Mouse (Mus musculus) retina, postnatal 1 day (tissue): ENCODE measurements at regions not wholly inside any gene's neighbourhood (a gene's known extent, or its start where the extent isn't known, plus 50 kb on each side); places are given as distances from the start of the nearest gene placed in this dataset.
A peak's percentile ranks its signal among the peaks of the same experiment; 100 is the strongest.

ENCODE experiments used
- DNase-seq: peaks from one replicate; pipeline ENCODE4 v3.0.0-alpha.2; 2012

DNA sequence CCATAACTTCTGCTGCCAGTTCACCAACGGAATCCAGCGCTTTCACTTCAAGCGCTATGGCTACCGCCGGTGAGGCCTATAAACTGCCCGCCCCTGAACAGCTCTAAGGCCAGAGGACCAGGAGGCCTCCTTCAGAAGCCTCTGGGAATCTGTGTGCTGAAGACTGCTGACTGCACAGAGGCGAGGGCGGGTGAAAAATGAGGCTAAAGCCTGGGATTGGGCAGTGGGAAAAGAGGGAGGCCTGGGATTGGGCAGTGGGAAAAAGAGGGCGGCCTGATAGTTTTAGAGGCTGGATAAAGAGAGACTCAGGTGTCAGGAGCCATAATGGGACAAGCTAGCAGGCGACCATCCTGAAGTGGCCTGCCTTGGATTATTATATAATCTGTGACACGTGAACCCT is 80.8 kb downstream of the Plekhb2 start:
- DNase-seq = no peak

DNA sequence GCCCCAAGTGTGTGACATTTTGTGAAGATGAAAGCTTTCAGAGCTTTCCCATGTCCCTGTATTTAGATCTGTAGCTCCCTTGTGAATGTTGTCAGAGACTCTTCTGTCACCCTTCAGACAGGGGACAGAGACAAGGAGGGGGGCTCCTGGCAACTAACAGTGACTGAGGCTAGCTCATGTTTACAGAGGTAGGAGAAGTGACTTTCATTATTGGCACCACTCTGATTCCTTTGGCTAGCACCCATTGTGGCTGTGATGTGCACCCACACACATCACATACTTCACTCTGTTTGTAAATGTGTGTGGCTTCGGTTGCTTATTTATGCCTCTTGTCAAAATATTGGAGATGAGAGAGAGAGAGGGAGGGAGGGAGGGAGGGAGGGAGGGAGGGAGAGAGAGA is 93.4 kb downstream of the Plekhb2 start:
- no peak for DNase-seq

DNA sequence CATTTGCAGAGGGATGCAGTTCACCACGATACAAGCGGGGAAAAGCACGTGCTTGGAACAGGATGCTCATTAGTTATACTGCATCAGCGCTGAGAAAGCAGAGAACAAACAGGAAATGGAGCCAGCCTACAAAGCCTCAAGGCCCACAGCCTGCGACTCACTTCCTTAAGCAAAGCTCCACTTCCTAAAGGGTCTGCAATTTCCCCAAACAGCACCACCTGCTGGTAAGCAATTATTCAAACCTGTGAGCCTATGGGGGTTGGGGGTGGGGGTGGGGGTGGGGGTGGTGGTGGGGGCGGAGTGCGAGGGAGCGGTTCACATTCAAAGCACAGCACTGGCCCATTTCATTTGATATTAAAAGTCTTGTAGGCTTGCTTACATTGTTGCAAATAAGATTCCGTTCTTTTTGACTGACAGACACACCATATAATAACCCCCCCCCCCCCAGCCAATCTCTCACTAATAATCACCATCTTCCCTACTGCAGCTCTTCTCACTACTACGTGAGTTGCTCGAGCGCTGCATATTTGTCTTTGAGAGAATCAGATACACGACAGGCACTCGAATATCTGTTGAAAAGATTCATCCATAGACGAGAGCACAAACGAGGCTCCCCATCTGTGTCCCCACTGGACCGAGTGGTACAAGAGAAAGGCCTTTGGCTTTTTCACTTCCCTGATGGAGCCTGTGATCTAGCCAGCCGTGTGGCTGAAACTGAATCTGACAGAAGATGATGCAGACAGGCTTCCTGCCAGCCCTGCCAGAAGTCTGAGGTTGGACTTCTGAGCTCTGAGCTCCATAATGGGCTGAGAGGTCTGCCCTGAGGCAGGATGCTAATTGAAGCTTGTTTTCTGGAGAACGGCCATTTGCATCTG is 112.1 kb downstream of the Plekhb2 start:
- DNase-seq = peak; percentile 55

DNA sequence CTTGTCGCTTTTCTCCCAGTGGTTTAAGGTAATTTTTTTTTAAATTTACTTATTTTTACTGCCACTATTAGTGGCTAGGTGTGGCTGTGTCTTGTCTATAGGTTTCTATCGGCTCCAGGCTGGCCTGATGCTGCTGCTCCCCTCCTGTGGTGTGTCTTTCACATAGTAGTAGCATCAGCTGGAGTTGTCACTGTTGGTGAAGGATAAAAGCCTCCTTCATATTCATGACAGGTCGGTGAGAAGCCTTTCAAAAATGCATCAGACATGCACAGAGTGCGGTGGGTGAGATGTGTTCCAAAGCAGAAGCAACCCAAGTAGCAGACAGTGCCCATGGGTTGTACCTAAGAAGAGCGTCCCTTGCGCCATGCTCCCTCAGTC is 112.7 kb downstream of the Plekhb2 start:
- DNase-seq = peak; percentile 18

DNA sequence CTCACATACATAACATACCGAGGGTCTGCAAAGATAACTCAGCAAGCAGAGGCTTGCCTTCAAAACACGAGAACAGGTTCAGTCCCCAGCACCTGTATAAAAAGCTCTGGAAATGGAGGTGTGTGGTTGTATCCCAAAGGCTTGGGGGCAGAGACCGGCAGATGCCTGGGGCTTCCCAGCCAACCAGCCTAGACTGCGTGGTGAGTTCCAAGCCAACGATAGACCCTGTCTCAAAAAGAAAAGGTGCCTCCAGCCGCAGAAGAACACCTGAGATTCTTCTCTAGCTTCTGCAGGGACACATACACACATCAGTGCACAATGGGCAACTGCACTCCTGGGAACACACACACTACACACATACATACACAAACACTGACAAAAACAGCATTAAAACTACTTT is 125.0 kb downstream of the Plekhb2 start:
- no peak for DNase-seq

DNA sequence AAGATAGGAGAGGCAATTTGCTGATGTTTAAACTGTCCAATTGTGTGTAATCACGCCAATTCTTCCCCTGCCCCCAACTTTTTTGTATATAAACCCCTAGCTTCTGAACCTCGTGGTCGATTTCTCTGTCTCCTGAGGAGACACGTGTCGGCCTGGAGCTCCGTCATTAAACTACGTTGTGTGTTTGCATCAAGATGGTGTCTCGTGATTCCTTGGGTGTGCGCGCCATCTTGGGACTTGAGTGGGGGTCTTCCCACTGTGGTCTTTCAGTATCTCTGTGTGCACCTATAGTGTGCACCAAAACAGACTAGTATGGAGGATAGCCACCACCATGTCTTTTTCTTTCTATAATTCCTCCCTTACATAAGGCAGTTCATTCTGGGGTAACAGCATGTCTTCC is 128.4 kb downstream of the Plekhb2 start:
- DNase-seq = no peak

DNA sequence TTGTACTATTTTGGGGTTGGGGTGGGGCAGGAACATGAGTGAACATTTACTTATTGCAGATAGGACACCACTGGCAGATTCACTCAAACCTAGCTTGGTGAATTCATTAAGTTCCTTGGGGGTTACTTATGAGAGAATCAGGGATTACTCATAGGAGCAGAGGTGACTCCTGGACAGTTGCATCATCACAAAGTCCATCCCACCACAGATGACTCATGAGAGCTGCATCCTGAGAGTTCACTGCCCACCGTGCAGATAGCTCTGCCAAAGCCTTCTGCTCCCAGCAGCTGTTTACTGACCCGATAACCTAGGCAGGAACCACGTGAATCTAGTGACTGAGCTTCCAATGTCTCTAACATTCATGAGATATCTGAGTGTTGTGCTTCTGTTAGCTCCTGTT is 129.6 kb downstream of the Plekhb2 start:
- DNase-seq = no peak

DNA sequence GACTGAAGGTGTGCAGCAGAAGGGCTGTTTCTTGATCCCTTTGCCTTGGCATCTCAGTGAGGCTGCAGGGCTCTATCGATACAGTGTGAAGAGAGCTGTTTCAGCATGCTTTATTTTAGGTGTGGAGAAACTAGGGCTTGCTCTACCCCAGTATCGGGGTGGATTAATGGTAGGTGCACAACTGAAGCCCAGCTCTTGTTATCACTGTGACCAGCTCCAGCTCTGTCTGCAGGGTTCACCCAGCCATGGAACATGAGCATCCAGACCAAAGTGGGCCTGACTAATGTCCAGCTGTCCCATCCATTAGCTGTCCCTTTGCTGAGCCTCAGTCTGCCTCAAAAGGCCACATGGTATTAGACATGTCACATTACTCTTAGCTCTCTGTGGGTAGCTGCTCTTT is 132.2 kb downstream of the Plekhb2 start:
- DNase-seq = no peak

DNA sequence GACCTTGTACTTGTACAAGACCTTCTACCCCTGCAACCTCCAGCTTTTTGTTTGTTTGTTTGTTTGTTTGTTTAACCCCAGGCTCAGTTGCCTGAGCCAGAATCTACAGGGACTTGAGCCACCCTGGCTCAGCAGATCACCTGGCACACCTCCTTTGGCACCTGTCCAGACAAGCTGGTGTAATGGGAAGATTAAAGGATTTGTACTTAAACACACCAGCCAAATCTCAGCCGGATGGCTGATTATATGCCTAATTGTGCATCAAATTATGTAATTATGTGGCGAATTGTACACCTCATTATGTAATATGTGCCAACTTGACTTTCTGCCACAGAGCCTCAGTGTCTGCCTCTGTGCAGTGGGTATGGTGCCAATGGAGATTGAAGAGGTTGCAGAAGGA is 133.2 kb downstream of the Plekhb2 start:
- no peak for DNase-seq

DNA sequence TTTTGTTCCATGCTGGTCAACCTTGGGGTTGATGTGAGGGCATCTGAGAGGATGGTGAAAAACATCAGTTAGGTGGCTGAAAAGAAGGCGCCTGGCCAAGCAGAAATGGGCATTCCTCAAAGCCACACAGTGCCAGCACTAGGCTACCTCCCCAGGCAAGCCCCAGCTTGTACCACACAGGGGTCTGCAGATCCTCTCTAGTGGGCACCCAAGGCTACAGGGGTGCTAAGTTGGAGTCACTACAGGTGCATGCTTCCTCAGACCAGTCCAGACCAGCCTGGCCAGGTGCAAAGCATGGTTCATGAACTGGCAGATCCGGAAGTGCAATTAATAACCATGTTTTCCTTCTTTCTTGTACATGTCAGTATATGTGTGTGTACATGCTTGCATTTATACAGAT is 137.1 kb downstream of the Plekhb2 start:
- DNase-seq = no peak

DNA sequence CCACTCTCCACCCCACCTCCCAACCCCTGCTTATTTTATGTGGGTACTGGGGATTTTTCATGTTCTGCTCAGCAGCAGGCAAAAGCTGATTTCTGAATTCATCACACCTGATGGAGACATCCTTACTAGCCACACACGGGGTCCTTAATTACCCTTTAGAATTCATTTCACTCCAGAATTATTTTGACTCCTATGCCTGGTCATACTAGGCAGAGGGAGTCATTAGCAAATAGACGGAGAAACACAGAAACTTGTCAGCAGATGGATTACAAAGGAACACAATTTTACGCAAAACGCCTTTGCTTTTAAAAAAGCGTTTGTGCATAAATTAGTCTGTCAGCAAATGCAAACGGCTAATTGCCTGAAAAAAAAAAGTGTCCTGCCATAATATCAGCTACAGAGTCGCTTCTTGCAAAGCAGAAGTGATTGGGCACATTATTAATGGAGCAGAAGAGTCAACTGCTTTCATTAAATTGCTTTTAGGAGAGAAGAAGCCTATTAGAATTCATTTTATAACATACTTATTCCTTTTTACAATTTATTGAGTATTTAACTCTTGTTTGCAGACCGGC is 138.0 kb downstream of the Plekhb2 start:
- DNase-seq = no peak

DNA sequence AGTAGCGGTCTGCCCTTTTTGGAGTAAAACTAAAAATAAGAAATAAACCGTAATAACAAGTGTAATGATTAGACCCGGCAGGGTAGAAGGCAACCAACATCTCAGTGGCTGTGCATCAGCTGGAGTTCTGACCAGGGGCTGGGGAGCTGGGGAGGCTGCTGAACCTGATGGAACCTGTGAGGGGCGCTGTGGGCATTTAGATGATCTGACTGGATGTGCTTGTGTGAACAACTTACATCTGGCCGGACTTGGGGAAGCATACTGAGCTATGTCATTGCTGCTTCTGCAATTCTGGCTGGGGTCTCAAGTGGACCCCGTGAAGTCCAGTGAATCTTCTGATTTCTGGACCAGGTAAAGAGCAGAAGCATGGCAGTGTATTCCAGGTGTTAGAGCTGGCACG is 138.4 kb downstream of the Plekhb2 start:
- no peak for DNase-seq

DNA sequence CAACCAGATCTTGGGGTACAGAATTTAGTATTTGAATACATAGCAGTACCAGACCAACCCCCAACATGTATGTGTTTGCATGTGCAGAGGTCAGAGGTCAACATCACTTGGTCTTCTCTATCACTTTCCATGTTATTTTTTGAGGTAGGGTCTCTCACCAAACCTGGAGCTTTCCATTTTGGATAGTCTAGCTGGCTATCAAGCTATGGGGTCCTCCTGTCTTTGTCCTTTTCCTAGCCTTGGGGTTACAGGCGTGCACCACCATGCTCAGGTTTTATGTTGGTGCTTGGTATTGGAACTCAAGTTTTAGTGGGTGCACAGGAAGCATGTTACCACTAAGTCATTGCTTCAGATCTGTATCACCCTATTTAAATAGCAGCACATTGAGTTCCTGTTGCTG is 151.0 kb downstream of the Plekhb2 start:
- DNase-seq = no peak

DNA sequence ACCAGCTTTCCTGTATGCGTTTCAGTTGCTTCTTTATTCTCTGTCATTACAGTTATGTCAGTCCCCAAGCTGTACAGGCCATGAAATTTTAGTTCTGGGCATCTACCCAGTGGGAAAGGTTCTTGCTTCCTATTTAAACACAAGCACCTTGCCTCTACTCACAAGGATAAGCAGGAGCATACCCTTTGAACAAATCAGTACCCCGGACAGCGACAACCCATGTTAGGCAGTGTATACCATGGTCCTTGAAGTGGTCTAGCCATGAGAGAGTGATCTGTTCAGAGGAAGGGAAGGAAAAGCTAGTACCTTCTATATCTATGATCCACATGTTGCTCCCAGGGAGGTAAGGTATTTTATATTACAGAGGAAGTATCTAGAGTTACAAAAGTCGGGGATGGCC is 167.7 kb downstream of the Plekhb2 start:
- peak; percentile 54 for DNase-seq

DNA sequence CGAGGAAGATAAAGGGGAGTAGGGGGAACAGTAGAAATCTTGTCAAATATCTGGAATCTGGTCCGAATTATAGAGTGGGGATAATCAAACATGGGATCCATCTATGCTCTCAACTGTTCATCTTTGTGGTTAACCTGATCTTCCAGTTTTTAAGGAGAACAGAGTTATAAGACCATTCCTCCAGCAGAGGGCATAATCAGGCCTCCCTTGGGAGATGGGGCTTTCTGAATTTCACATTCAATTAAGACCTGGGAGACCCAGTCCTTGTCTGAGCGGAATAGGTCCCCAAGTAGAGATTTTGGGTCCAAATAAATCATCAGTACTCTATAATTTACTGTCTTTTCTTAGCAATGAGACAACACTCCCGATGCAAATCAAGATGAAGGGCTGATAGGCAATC is 182.8 kb downstream of the Plekhb2 start:
- peak; percentile 49 for DNase-seq

DNA sequence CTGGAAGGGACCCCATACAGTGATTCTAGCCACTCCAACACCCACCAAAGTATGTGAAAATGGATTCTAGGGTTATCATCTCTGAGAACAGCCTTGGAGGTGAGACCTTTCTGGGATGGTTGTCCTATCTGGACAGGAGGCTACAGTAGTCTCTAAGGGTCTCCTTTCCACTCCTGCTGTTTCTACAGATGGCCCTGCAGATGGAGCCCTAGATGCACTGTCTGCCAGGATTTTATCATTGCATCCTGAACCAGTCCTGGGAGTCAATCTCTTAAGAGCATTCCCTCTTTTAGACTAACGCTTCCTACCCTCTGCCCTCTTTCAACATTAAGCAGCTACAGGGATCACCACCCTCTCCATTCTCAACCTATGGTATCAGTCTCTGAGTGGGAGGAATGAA is 223.0 kb downstream of the Plekhb2 start:
- DNase-seq = no peak

DNA sequence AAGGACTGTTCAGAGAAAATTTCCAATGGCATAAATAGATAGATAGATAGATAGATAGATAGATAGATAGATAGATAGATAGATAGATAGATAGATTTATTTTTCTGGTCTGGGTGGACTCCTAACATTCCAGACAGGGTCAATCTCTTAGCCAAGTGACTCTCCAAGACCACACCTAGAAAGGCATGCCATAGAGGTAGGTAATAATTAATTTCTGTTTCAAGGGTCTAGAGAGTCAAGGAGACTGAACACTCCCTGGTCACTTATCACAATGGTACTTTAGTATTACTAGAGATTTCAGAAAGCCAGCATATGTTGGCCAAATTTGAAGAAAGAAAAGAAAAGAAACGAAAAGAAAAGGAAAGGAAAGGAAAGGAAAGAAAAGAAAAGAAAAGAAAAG is 245.1 kb downstream of the Plekhb2 start:
- no peak for DNase-seq

DNA sequence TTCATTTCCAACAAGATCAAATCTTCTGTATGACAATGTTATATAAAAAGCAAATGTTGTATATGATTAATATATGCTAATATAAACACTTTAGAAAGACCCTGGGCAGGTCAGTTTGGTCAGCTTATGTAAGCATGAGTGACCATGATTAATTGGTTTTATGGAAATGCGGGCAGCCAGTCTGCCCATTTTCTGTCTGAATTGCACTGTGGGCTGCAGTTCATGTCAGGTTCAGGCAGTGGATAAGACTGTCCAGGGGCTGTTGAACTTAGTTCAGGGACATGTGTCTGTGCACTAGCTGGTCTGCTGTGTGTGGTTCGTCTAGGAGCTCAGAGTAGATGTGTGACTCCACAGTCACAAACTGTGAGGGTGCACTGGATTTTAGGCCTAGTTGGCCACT is 246.0 kb downstream of the Plekhb2 start:
- peak; percentile 60 for DNase-seq

DNA sequence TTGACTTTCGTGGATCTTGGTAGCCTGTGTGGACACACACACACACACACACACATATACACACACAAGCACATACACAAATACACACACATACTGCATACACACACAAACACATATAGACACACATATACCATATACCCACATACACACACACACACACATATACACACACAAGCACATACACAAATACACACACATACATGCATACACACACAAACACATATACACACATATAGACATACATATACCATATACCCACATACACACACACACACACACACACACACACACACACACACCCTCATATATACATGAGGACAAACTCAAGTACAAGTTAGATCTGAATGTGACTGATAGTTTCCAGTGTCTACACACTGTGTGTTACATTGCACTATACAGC is 256.9 kb downstream of the Plekhb2 start:
- no peak for DNase-seq

DNA sequence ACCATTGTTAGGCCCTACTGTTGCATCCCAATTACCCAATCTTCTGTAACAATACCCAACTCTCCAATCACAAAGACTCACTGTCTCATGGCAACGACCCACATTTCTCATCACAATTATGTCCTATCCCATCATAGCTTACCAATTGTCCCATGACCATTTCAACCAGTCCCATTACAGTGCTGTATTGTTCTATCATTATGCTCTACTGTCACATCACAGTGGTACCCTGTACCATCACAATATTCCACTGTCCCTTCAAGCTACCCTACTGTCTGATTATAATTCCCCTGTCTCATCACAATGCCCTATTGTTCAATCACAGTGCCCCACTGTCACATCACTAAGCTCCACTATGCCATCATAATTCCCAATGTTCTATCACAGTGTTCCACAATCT is 260.0 kb downstream of the Plekhb2 start:
- peak; percentile 59 for DNase-seq

DNA sequence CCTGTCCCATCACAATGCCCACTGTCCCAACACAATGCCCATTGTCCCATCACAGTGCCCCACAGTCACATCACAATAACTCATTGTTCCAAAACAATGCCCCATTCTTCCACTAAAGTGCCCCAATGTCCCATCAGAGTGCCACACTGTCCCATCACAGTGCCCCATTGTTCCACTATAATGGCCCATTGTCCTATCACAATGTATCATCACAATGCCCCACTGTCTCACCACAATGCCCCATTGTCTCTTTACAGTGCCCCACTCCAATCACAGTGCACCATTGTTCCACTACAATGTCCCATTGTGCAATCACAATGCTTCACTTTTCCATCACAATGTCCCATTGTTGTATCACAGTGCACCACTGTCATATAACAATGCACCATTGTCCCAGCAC is 265.7 kb downstream of the Plekhb2 start:
- DNase-seq = peak; percentile 45

DNA sequence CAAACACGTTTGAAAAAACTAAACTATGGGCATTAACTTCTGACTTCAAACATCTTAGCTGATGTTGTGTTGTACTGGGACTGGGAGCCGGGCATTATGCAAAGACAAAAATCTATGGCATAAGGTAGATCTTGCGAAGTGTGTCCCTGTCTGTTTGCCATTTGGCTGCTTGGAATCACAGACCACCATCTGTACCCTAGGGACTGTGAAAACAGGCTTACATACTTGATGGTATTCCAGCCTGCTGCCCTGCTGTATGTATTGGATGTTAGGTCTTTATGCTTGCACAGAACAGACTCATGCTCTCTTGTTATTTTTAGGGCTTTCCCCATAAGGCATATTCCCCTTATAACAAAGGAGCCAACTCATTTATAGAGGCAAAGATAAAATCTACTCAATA is 288.1 kb downstream of the Plekhb2 start:
- no peak for DNase-seq

DNA sequence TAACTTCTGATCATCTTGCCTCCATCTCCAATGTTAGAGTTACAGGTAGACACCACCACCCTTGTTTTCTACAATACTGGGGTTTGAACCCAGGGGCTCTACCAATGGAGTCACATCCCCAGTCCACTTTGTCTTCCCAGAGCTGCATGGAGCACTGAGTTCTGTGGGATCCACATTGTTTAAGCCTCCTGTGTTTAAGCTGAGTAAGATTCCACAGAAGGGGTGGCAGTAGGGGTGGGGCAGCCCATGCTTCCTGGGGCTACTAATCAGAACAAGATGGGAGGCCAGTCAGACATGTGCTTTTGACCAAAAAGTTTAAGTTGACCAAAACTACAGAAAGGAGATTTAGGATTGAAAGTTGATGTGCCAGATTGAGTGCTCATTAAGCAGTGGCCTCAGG is 299.3 kb downstream of the Plekhb2 start:
- no peak for DNase-seq

DNA sequence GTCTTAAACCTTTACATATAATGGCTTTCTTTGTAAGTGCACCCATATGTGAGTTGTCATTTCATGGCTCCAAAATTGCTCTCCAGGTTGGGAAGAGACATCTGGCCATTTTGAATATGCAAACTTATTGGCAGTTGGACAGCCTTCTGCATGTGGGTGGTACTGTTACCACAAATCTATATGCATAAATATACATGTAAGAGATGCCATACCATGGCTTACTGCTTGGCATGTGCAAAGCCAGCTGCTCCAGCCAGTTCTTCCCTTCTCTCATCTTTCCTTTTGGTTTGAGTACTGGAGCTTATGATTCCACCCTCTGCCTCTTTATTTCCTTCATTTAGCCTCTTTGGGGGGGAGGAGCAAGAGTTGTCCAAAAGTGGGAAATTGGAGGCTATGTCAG is 312.7 kb downstream of the Plekhb2 start:
- DNase-seq = no peak

DNA sequence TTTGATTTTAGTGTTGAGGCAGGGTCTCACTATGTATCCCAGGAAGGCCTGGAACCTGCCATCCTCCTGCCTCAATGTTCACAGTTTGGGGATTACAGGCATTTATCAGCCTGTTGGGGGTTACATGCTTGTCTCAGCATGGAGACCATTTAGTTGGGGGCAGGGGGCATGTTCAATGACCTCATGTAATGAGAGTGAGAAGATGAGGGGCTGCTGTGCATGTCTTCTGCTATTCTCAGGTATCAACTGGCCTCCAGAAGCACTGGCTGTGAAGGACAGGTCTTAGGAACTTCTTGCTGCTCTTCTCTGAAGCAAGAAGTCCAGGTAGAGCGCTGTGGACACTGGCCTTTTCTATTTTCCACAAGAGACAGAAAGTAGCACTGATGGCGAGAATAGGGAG is 350.9 kb downstream of the Plekhb2 start:
- no peak for DNase-seq
